Mouse (Mus musculus) Patski (cell line): ENCODE results near the gene Mgat5. TPM values are rescaled to one million over a fixed set of nuclear protein-coding genes. Genes with fewer than 3 reads are reported as not detected.

Experiments
- ATAC-seq: fragments of 100-300 bp; one replicate; pipeline ENCODE4 v1.8.0; 2021
- CTCF ChIA-PET: fragments of 350-600 bp; sonication (Branson Sonifier 250); formaldehyde crosslinking; loops from one replicate; lab custom pipeline; 2022; ENCODE audit warnings: inconsistent platforms; lab: Charles Lee
- POLR2A ChIA-PET: fragments of 350-600 bp; sonication (Branson Sonifier 250); formaldehyde crosslinking; loops from one replicate; lab custom pipeline; 2022; ENCODE audit warnings: antibody characterized with exemption, inconsistent platforms; lab: Charles Lee
- DNase-seq: peaks from one replicate; pipeline ENCODE4 v3.0.0-alpha.2; 2011; ENCODE audit warnings: low read depth, low spot score
- H3K27me3 ChIP-seq: fragments of 371-371 bp; one replicate; pipeline ENCODE4 v1.5.1; 2021
- CTCF ChIP-seq: fragments of 100-300 bp; IDR thresholded peaks from one replicate; pipeline ENCODE4 v1.5.1; 2021
- in situ Hi-C: fragments of 300-500 bp; cut with MboI; formaldehyde crosslinking; loops from 3 replicates; pipeline ENCODE4 v1.11.1; 2018; ENCODE audit warnings: low pct_unique_long_range_greater_than_20kb, mixed read lengths
- polyA plus RNA-seq: library from polyadenylated mRNA; unstranded; gene quantifications from one replicate; pipeline ENCODE4 v1.2.3, GENCODE M21; 2021

Mgat5 gene
- polyA plus RNA-seq, 1 experiment from 2014 or later: 6.6 TPM

- TF ChIP-seq CTCF: no peak
- ATAC-seq (no peak), DNase-seq (no peak)
- ChIA-PET CTCF (no interaction called here), POLR2A (interaction anchor here (0.6 kb wide), 1 partner anchor 59 kb away, joined by 6 read pairs; no protein-coding TSS in a partner anchor)
- H3K27me3 ChIP-seq: no peaks in the 10 kb centered on the region
- in situ Hi-C loops: no loop called here
Observed at GRCm38 (mm10) chr1:127398186-127398585, 193.4 kb downstream of the Mgat5 start.

- no peak for TF ChIP-seq CTCF
- in situ Hi-C loops: no loop called here
- ATAC-seq: no peak
- ChIA-PET CTCF (no interaction called here), POLR2A (interaction anchor here (0.5 kb wide), 1 partner anchor 746 kb away, joined by 4 read pairs; no protein-coding TSS in a partner anchor)
- no peak for DNase-seq
- H3K27me3 ChIP-seq: no peaks in the 10 kb centered on the region
Observed at GRCm38 (mm10) chr1:127400198-127400597, 195.4 kb downstream of the Mgat5 start.

GRCm38 (mm10) chr1:127400666-127401065, 195.9 kb downstream of the Mgat5 start:
- TF ChIP-seq CTCF: no peak
- ChIA-PET CTCF (no interaction called here), POLR2A (no interaction called here)
- DNase-seq: peak; percentile 51
- in situ Hi-C loops: no loop called here
- ATAC-seq: peak; percentile 63
- H3K27me3 ChIP-seq: no peaks in the 10 kb centered on the region

- DNase-seq (no peak), ATAC-seq (no peak)
- in situ Hi-C loops: no loop called here
- TF ChIP-seq CTCF: no peak
- CTCF ChIA-PET: interaction anchor here (2.2 kb wide), 1 partner anchor 25 kb away, joined by 6 read pairs; no protein-coding TSS in a partner anchor
- POLR2A ChIA-PET: no interaction called here
- H3K27me3 ChIP-seq: no peaks in the 10 kb centered on the region
Observed at GRCm38 (mm10) chr1:127404655-127405054, 199.8 kb downstream of the Mgat5 start.

GRCm38 (mm10) chr1:127408957-127409423, 204.2 kb downstream of the Mgat5 start:
- no peaks in the 10 kb centered on the region for H3K27me3 ChIP-seq
- in situ Hi-C loops: no loop called here
- ATAC-seq: peak; percentile 26
- CTCF ChIA-PET: interaction anchor here (0.8 to 2.9 kb wide), 9 partner anchors 12 to 206 kb away, joined by 3 to 21 read pairs (median 4); partner anchors contain the start of gene Mgat5
- POLR2A ChIA-PET: interaction anchor here (1.8 kb wide), 1 partner anchor 205 kb away, joined by 10 read pairs; the partner anchor contains the start of gene Mgat5
- DNase-seq: no peak
- no peak for TF ChIP-seq CTCF

- in situ Hi-C loops: no loop called here
- POLR2A ChIA-PET: interaction anchor here (0.6 to 1.8 kb wide), 2 partner anchors 185 to 205 kb away, joined by 4 to 10 read pairs; partner anchors contain the start of gene Mgat5
- TF ChIP-seq CTCF: peak; percentile 74
Observed at GRCm38 (mm10) chr1:127409512-127409911, 204.7 kb downstream of the Mgat5 start.

GRCm38 (mm10) chr1:127414500-127414899, 209.7 kb downstream of the Mgat5 start:
- POLR2A ChIA-PET: no interaction called here
- in situ Hi-C loops: loop anchor here (5.0 kb wide), 1 partner anchor 212 kb away; no protein-coding TSS in a partner anchor
- ATAC-seq (no peak), DNase-seq (no peak)
- TF ChIP-seq CTCF: no peak
- H3K27me3 ChIP-seq: no peaks in the 10 kb centered on the region
- CTCF ChIA-PET: interaction anchor here (1.8 kb wide), 1 partner anchor 24 kb away, joined by 3 read pairs; no protein-coding TSS in a partner anchor

More at GRCm38 (mm10) chr1:127409512-127409911, 204.7 kb downstream of the Mgat5 start:
- CTCF ChIA-PET: interaction anchor here (0.8 to 2.9 kb wide), 10 partner anchors 12 to 206 kb away, joined by 3 to 21 read pairs (median 4); partner anchors contain the start of gene Mgat5
- no peak for DNase-seq
- H3K27me3 ChIP-seq: no peaks in the 10 kb centered on the region
- ATAC-seq: peak; percentile 51

GRCm38 (mm10) chr1:127415896-127416295, 211.1 kb downstream of the Mgat5 start:
- ATAC-seq: no peak
- no peak for TF ChIP-seq CTCF
- no peaks in the 10 kb centered on the region for H3K27me3 ChIP-seq
- in situ Hi-C loops: no loop called here
- CTCF ChIA-PET: interaction anchor here (1.2 to 1.8 kb wide), 4 partner anchors 13 to 215 kb away, joined by 3 to 4 read pairs (median 4); no protein-coding TSS in a partner anchor
- POLR2A ChIA-PET: interaction anchor here (0.6 kb wide), 1 partner anchor 144 kb away, joined by 3 read pairs; no protein-coding TSS in a partner anchor
- DNase-seq: no peak

- ChIA-PET POLR2A (no interaction called here), CTCF (interaction anchor here (1.4 kb wide), 1 partner anchor 12 kb away, joined by 4 read pairs; no protein-coding TSS in a partner anchor)
- H3K27me3 ChIP-seq: no peaks in the 10 kb centered on the region
- DNase-seq (no peak), ATAC-seq (no peak)
- TF ChIP-seq CTCF: no peak
- in situ Hi-C loops: no loop called here
Observed at GRCm38 (mm10) chr1:127416971-127417370, 212.2 kb downstream of the Mgat5 start.

- ChIA-PET CTCF (interaction anchor here (0.9 kb wide), 1 partner anchor 16 kb away, joined by 3 read pairs; no protein-coding TSS in a partner anchor), POLR2A (interaction anchor here (0.6 kb wide), 1 partner anchor 438 kb away, joined by 3 read pairs; no protein-coding TSS in a partner anchor)
- in situ Hi-C loops: no loop called here
- TF ChIP-seq CTCF: no peak
- DNase-seq (no peak), ATAC-seq (no peak)
- no peaks in the 10 kb centered on the region for H3K27me3 ChIP-seq
Observed at GRCm38 (mm10) chr1:127418916-127419575, 214.2 kb downstream of the Mgat5 start.
